Mouse (Mus musculus): ENCODE data around the gene Olfr1362.

Gene Olfr1362

GRCm38 (mm10) chr13:21613922-21614321, at the start of gene Olfr1362:
Gene Olfr1362, minus strand, starts transcription at chr13:21614022.
- in situ Hi-C loops (cut with MboI; ENCODE audit: unreplicated experiment in 2 of 2): no loop called here

GRCm38 (mm10) chr13:21663286-21663685, 49.5 kb upstream of the Olfr1362 start, which contains the start of gene Olfr1361:
Gene Olfr1361, minus strand, starts transcription at chr13:21663386.
- in situ Hi-C loops (cut with MboI; ENCODE audit: unreplicated experiment in 2 of 2): no loop called here

DNA sequence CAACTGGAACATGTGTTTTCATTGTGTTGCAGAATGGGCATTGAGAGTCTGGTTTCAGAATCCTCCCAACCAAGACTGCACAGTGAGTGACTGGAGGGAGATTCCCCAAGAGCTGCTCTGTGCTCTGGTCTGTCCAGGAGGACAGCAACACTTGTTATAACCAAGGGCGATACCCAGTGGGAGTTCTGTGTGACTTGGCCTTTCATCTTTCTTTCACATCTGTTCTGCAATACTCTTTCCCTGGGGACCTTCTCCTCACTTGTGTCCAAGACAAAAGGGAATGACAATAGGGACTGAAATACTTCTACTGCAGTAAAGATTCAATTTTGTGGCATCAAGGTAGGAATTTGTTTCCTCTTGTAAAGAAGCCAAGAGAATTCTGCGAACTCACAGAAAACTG, 28.6 kb upstream of the Olfr1362 start, which contains the start of gene Olfr11:
Gene Olfr11 (minus strand): TSS at position 101 of the 400 bp plus-strand sequence.
- in situ Hi-C loops (cut with MboI; ENCODE audit: unreplicated experiment in 2 of 2): no loop called here

DNA sequence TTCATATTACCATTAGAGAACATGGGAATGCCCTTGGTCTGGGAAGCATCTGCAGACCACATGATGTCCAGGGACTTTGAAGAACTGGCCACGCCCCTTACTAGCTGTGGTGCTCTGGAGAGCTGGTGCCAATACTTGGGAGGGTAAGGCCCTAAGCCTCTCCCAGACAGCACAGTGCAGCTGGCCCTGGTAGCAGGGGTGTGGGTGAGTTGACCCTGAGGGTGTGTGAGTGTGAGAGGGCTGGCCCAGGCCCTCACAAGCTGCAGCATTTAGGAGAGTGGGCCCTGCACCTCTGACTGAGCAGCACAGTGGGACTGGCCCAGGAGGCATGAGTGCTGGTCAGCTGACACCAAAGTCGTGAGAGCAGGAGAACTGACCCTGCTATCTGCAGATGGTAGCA, 22.2 kb downstream of the Olfr1362 start:
- in situ Hi-C loops (cut with MboI; ENCODE audit: unreplicated experiment in 2 of 2): no loop called here

GRCm38 (mm10) chr13:21581659-21582058, 32.2 kb downstream of the Olfr1362 start, which contains the start of gene Olfr1364:
Gene Olfr1364, minus strand, starts transcription at chr13:21581759.
- in situ Hi-C loops (cut with MboI; ENCODE audit: unreplicated experiment in 2 of 2): no loop called here

Measured in v-Abl transformed pro-B cells (cell line).